Mouse (Mus musculus) retina, embryonic 14.5 days (tissue): ENCODE measurements at regions not wholly inside any gene's neighbourhood (a gene's known extent, or its start where the extent isn't known, plus 50 kb on each side); places are given as distances from the start of the nearest gene placed in this dataset.
A peak's percentile ranks its signal among the peaks of the same experiment; 100 is the strongest.
"Not testable (repeated sequence)": the region's sequence is repeated elsewhere in the genome, so short reads cannot be mapped to it uniquely, and the experiment has no call there.

Experiments
- DNase-seq: peaks from one replicate; pipeline ENCODE4 v3.0.0-alpha.2; 2015; ENCODE audit warnings: low spot score

- DNase-seq = no peak
Measured at GRCm38 (mm10) chr16:82899611-82900010, 71.4 kb downstream of the Gm21833 start.

- no peak for DNase-seq
Measured at GRCm38 (mm10) chr16:82920533-82920932, 92.4 kb downstream of the Gm21833 start.

GRCm38 (mm10) chr16:82958951-82959350 is 130.8 kb downstream of the Gm21833 start:
- DNase-seq = not testable (repeated sequence)

GRCm38 (mm10) chr16:82991705-82992104 is 163.5 kb downstream of the Gm21833 start:
- no peak for DNase-seq

GRCm38 (mm10) chr16:82997861-82998260 is 169.7 kb downstream of the Gm21833 start:
- peak; percentile 39 for DNase-seq

- DNase-seq = no peak
Measured at GRCm38 (mm10) chr16:83021311-83021710, 193.1 kb downstream of the Gm21833 start.

GRCm38 (mm10) chr16:83063423-83063822 is 235.2 kb downstream of the Gm21833 start:
- no peak for DNase-seq

- DNase-seq = no peak
Measured at GRCm38 (mm10) chr16:83071488-83071887, 243.3 kb downstream of the Gm21833 start.

- no peak for DNase-seq
Measured at GRCm38 (mm10) chr16:83092059-83092458, 263.9 kb downstream of the Gm21833 start.

- no peak for DNase-seq
Measured at GRCm38 (mm10) chr16:83111128-83111527, 282.9 kb downstream of the Gm21833 start.

- DNase-seq = no peak
Measured at GRCm38 (mm10) chr16:83131876-83132275, 303.7 kb downstream of the Gm21833 start.

GRCm38 (mm10) chr16:83173021-83173420 is 344.8 kb downstream of the Gm21833 start:
- DNase-seq = no peak

- DNase-seq = no peak
Measured at GRCm38 (mm10) chr16:83193441-83193953, 365.3 kb downstream of the Gm21833 start.

- no peak for DNase-seq
Measured at GRCm38 (mm10) chr16:83197812-83198211, 369.6 kb downstream of the Gm21833 start.
